Mouse (Mus musculus) ES-E14 (cell line): Measurements from ENCODE around the gene Cryba2. TPM values are rescaled to one million over a fixed set of nuclear protein-coding genes. Genes with fewer than 3 reads are reported as not detected.

Experiments used
- DNase-seq: peaks from one replicate; pipeline ENCODE4 v3.0.0-alpha.2; 2013; ENCODE audit warnings: low read depth, low spot score
- H3K27ac ChIP-seq: 2 replicates; pipeline ENCODE4 v1.5.1; 2012; ENCODE audit warnings: low read depth, mild to moderate bottlenecking, low read length, moderate library complexity, mixed read lengths; ENCODE audit not compliant: poor library complexity, insufficient read depth, severe bottlenecking
- H3K36me3 ChIP-seq: 2 replicates; pipeline ENCODE4 v1.6.1; 2012; ENCODE audit warnings: mild to moderate bottlenecking, low read length, moderate library complexity, mixed read lengths; ENCODE audit not compliant: control insufficient read depth, poor library complexity, insufficient read depth, severe bottlenecking
- H3K4me1 ChIP-seq, 2 experiments: fragments of 150-350 bp in 1 of 2; sonication (generic) in 1 of 2; 2 replicates each; pipeline ENCODE4 v1.6.1; 2012; ENCODE audit warnings: low read length in 2 of 2, mild to moderate bottlenecking in 1 of 2, mixed read lengths in 1 of 2; ENCODE audit not compliant: control insufficient read depth in 2 of 2, insufficient read depth in 2 of 2, poor library complexity in 1 of 2
- H3K4me3 ChIP-seq, 2 experiments: fragments of 150-350 bp in 1 of 2; sonication (generic) in 1 of 2; 2 replicates each; pipeline ENCODE4 v1.5.1; 2012; ENCODE audit warnings: low read length in 2 of 2, low read depth in 1 of 2, mild to moderate bottlenecking in 1 of 2, mixed read lengths in 1 of 2; ENCODE audit not compliant: insufficient read depth in 1 of 2, poor library complexity in 1 of 2, severe bottlenecking in 1 of 2
- H3K9ac ChIP-seq: 2 replicates; pipeline ENCODE4 v1.6.1; 2012; ENCODE audit warnings: low read depth, mild to moderate bottlenecking, low read length, mixed read lengths; ENCODE audit not compliant: poor library complexity, insufficient read depth, severe bottlenecking
- H3K9me3 ChIP-seq: fragments of 150-350 bp; sonication (generic); 2 replicates; pipeline ENCODE4 v1.6.1; 2012; ENCODE audit warnings: low read depth, mild to moderate bottlenecking, low read length; ENCODE audit not compliant: control insufficient read depth, insufficient read depth
- CHD2 ChIP-seq: IDR thresholded peaks from 2 replicates; pipeline ENCODE4 v1.6.1; 2014; ENCODE audit warnings: mild to moderate bottlenecking, low read depth, low read length, inconsistent platforms
- HCFC1 ChIP-seq: IDR thresholded peaks from 2 replicates; pipeline ENCODE4 v1.6.1; 2012; ENCODE audit warnings: low read length, inconsistent platforms, borderline replicate concordance; ENCODE audit not compliant: insufficient read depth
- MAFK ChIP-seq: IDR thresholded peaks from 2 replicates; pipeline ENCODE4 v1.6.1; 2014; ENCODE audit warnings: mild to moderate bottlenecking, low read depth, low read length, inconsistent platforms; ENCODE audit not compliant: insufficient read depth
- ZC3H11A ChIP-seq: IDR thresholded peaks from 2 replicates; pipeline ENCODE4 v1.6.1; 2012; ENCODE audit warnings: low read depth, mild to moderate bottlenecking, inconsistent platforms, low read length, borderline replicate concordance
- ZNF384 ChIP-seq: IDR thresholded peaks from 2 replicates; pipeline ENCODE4 v1.6.1; 2012; ENCODE audit warnings: low read depth, low read length, inconsistent platforms
- in situ Hi-C, 2 experiments: fragments of 600-800 bp; cut with MboI; formaldehyde crosslinking; loops; one replicate each; pipeline ENCODE4 v1.15.1; 2025; ENCODE audit warnings: low sequenced_read_pairs in 2 of 2, inconsistent platforms in 1 of 2; ENCODE audit not compliant: unreplicated experiment in 2 of 2
- total RNA-seq: library from RNA; depleted of rRNA; stranded (reverse); fragments of 300-350 nt; gene quantifications from 2 replicates; pipeline ENCODE4 v1.2.3, GENCODE M21; 2012

Cryba2 gene
- total RNA-seq, 1 experiment: not detected

DNA sequence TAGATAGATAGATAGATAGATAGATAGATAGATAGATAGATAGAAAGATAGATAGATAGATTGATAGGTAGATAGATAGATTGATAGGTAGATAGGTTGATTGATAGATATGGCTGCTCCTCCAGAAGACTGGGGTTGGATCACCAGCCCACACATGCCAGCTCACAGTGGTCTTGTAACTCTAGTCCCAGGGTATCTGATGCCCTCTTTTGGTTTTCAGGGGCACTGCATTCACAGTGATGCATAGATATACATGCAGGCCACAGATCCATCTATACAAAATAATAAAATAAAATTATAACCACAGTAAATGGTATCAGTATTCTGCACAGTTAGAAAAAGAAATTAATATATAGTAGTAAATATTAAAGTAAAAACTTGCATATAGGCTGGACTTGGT is 31.2 kb downstream of the Cryba2 start:
- Histone ChIP-seq H3K9me3 (no peaks in the 10 kb centered on the region), H3K27ac (no peak overlapping the region), H3K36me3 (no peaks in the 10 kb centered on the region), H3K4me1 (peaks cover 5 to 14% of the 10 kb centered on the region in 2 experiments; a peak in 3 of 4 replicates), H3K9ac (no peak overlapping the region), H3K4me3 (no peak overlapping the region)
- TF ChIP-seq MAFK: no peak
- TF ChIP-seq ZC3H11A: peak; percentile 34; the same call in 1 of the 2 replicates
- DNase-seq: no peak
- in situ Hi-C loops: no loop called here

DNA sequence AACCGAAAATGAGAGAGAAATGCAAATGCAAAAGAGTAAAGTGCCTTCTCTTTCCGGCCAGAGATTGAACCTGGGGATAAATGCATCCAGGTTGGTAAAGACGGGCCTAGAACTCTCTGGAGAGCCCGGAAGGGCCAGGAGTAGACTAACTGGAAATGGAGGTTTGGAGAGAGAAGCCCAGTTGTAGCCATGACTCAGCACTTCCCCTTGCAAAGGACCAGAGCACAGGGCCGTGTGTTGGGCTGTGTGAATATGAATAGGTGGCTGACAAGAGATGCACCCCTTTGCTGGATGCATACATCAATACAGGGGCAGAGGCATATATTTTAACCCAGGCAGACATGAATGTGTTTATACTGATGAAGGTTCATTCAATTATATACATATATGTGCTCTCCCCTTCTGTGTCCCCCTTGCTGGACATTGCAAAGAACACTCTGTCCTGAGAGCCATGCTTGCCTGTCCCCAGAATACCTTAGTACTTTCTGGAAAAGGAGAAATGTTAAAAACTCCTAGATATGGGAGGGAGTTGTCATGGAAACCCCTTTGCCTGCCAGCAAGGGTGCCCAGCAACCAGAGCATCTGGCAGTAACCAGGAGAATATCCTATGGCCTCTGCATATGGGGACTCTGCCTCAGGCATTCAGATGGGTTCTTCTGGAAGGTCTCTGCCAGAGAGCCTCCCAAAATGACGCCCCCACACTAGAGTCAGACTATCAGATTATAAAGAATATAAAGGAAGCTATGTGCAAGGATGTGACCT is 33.5 kb downstream of the Cryba2 start:
- H3K4me1 ChIP-seq: peaks cover 5 to 22% of the 10 kb centered on the region in 2 experiments; a peak in 3 of 4 replicates
- no peak overlapping the region for H3K9ac ChIP-seq
- peak overlapping the region in 1 of 2 experiments; percentile 55; a peak in 1 of 4 replicates for H3K4me3 ChIP-seq

DNA sequence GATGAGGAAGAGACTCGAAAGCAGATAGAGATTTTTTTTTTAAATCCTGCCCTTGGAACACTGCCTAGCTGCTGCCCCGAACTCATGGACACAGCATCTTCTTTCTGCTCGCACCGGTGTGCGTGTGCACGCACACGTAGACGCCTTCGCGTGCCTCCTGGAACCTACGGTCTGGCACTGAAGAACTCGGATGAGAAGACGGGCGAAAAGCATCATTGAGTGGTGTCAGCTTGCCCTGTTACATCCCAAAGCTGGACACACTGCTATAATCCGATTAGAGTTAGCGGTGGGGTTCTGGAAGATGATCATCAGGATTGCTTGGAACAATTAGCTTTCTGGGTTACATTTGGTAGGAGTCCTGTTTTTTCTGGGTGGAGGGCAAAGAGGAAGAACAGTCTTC is 34.1 kb downstream of the Cryba2 start:
- peaks cover 5 to 26% of the 10 kb centered on the region in 2 experiments; a peak in 3 of 4 replicates for H3K4me1 ChIP-seq

More for the DNA sequence above, 33.5 kb downstream of the Cryba2 start:
- Histone ChIP-seq H3K36me3 (no peaks in the 10 kb centered on the region), H3K9me3 (no peaks in the 10 kb centered on the region), H3K27ac (no peak overlapping the region)
- in situ Hi-C loops: loop anchor here in 1 of 2 experiments (10.0 kb wide), 2 partner anchors 55 to 85 kb away; partner anchors contain the start of gene Wnt6
- TF ChIP-seq MAFK (peak; percentile 81), ZNF384 (no peak)
- no peak for DNase-seq

DNA sequence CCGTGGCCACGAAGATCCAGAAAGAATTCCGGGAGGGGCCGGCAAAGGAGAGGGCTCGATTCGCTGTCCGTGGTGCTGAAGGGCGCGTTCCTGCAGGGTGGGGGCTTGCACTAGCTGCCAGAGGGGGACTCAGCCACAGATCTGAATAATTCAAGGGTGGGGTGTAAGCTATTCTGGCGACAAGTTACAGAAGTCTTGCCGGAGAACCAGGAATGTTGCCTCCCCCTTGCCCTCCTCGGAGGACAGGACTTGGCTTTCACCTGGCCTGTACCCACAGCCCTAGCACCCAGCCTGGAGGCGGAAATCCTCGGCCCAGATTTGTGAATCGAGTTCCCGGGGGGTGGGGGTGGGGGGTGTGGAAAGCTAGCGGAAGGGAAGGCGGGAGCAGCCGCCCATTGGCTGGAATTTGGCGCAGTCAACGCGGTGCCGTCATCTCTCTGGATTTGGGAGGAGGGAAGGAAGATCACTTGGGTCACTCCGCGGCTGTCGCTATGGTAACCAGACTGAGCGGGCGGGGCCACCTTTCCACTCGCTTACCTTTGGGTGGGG is 34.7 kb downstream of the Cryba2 start:
- Histone ChIP-seq H3K4me1 (peaks cover 5 to 28% of the 10 kb centered on the region in 2 experiments; a peak in 3 of 4 replicates), H3K9me3 (no peaks in the 10 kb centered on the region), H3K27ac (no peak overlapping the region), H3K36me3 (no peaks in the 10 kb centered on the region), H3K4me3 (peak overlapping the region; percentile 58 to 73), H3K9ac (no peak overlapping the region)
- in situ Hi-C loops: loop anchor here in 1 of 2 experiments (10.0 kb wide), 2 partner anchors 53 to 83 kb away; partner anchors contain the start of gene Wnt6
- no peak for TF ChIP-seq ZNF384
- no peak for TF ChIP-seq CHD2
- TF ChIP-seq HCFC1: no peak
- TF ChIP-seq ZC3H11A: no peak
- TF ChIP-seq MAFK: 0 out of 2 replicates have a peak, but pooled peaks have one; percentile 6
- peak; percentile 87 for DNase-seq

More for the DNA sequence above, 34.1 kb downstream of the Cryba2 start:
- no peak for DNase-seq
- H3K36me3 ChIP-seq: no peaks in the 10 kb centered on the region
- peak overlapping the region in 1 of 2 experiments; percentile 55; a peak in 3 of 4 replicates for H3K4me3 ChIP-seq
- TF ChIP-seq CHD2 (no peak), ZNF384 (no peak), HCFC1 (no peak), ZC3H11A (no peak), MAFK (no peak)
- in situ Hi-C loops: loop anchor here in 1 of 2 experiments (10.0 kb wide), 2 partner anchors 54 to 84 kb away; partner anchors contain the start of gene Wnt6
- H3K9me3 ChIP-seq: no peaks in the 10 kb centered on the region
- 0 out of 2 replicates have a peak overlapping the region, but pooled peaks have one; percentile 30 for H3K9ac ChIP-seq
- H3K27ac ChIP-seq: no peak overlapping the region; the same call in 1 of the 2 replicates
